Mouse (Mus musculus) forelimb bud, embryonic 11.5 days (tissue): ENCODE measurements around the gene Tatdn2.
"Not testable (repeated sequence)": the region's sequence is repeated elsewhere in the genome, so short reads cannot be mapped to it uniquely, and the experiment has no call there.

Experiments
- DNase-seq: peaks from one replicate; pipeline ENCODE4 v3.0.0-alpha.2; 2012; ENCODE audit warnings: low read depth, low spot score

Gene Tatdn2

GRCm38 (mm10) chr6:113672029-113672428 lies 24.8 kb upstream of the Tatdn2 start:
- DNase-seq, result not testable (repeated sequence)

- DNase-seq, result no peak
Observed at GRCm38 (mm10) chr6:113672989-113673388, 23.9 kb upstream of the Tatdn2 start.

GRCm38 (mm10) chr6:113675234-113675633 lies 21.6 kb upstream of the Tatdn2 start:
- DNase-seq, result no peak

GRCm38 (mm10) chr6:113675991-113676390 lies 20.9 kb upstream of the Tatdn2 start:
- DNase-seq, result no peak

- no peak for DNase-seq
Observed at GRCm38 (mm10) chr6:113677070-113677734, 19.6 kb upstream of the Tatdn2 start.

GRCm38 (mm10) chr6:113678246-113679012 lies 18.4 kb upstream of the Tatdn2 start:
- DNase-seq, result no peak

- no peak for DNase-seq
Observed at GRCm38 (mm10) chr6:113679993-113680566, 16.8 kb upstream of the Tatdn2 start.

- peak; percentile 71 for DNase-seq
Observed at GRCm38 (mm10) chr6:113681271-113681670, 15.6 kb upstream of the Tatdn2 start.

- DNase-seq, result no peak
Observed at GRCm38 (mm10) chr6:113683081-113683825, 13.6 kb upstream of the Tatdn2 start.

GRCm38 (mm10) chr6:113686551-113687125 lies 10.2 kb upstream of the Tatdn2 start:
- DNase-seq, result no peak

- DNase-seq, result peak; percentile 79
Observed at GRCm38 (mm10) chr6:113690008-113690399, 6.8 kb upstream of the Tatdn2 start.

- DNase-seq, result peak; percentile 67
Observed at GRCm38 (mm10) chr6:113690400-113691083, 6.3 kb upstream of the Tatdn2 start.

- DNase-seq, result no peak
Observed at GRCm38 (mm10) chr6:113691084-113691462, 5.8 kb upstream of the Tatdn2 start.

GRCm38 (mm10) chr6:113692661-113693133 lies 4.2 kb upstream of the Tatdn2 start:
- no peak for DNase-seq

- DNase-seq, result no peak
Observed at GRCm38 (mm10) chr6:113693377-113693776, 3.5 kb upstream of the Tatdn2 start.

GRCm38 (mm10) chr6:113695203-113695602 lies 1.6 kb upstream of the Tatdn2 start:
- DNase-seq, result no peak

GRCm38 (mm10) chr6:113695766-113696355 lies 989 bp upstream of the Tatdn2 start:
- DNase-seq, result peak; percentile 13

GRCm38 (mm10) chr6:113697222-113698205 lies 664 bp downstream of the Tatdn2 start:
- peak; percentile 23 for DNase-seq

GRCm38 (mm10) chr6:113712718-113713117 lies 15.9 kb downstream of the Tatdn2 start:
- no peak for DNase-seq
